Mouse (Mus musculus): ENCODE results near the gene Ssu72. TPM values are rescaled to one million over a fixed set of nuclear protein-coding genes. Genes with fewer than 3 reads are reported as not detected.
"Not testable (repeated sequence)": the region's sequence is repeated elsewhere in the genome, so short reads cannot be mapped to it uniquely, and the experiment has no call there.

Gene Ssu72
- total and polyA plus RNA-seq, 3 experiments: 43.6 to 51.7 (median 51.6) TPM

GRCm38 (mm10) chr4:155668689-155669597 is 35.7 kb upstream of the Ssu72 start, which contains the start of gene Mib2:
Mib2 (minus strand) TSS chr4:155669198.
- DNase-seq: peak; percentile 97
- peak within 1 kb of the TSS; percentile 89 for H3K4me3 ChIP-seq
- peaks cover 4% of the 10 kb centered on the region for H3K4me1 ChIP-seq (ENCODE audit: control insufficient read depth, insufficient read depth, low read length)
- WGBS: under 1% methylated on average over 73 of the region's 73 CpGs
- H3K27ac ChIP-seq: peak within 1 kb of the TSS; percentile 91
- no peaks in the 10 kb centered on the region for H3K27me3 ChIP-seq (ENCODE audit: control insufficient read depth, insufficient read depth, low read length)
- TF ChIP-seq EP300 (IDR thresholded peaks at IDR 0.05; ENCODE audit: insufficient read depth, low read depth, low read length) (peak; percentile 68; the same call in 1 of the 2 replicates), CTCF (IDR thresholded peaks at IDR 0.05) (no peak), POLR2A (IDR thresholded peaks at IDR 0.05; ENCODE audit: insufficient read depth, low read depth, low read length) (peak; percentile 23; the same call in 1 of the 2 replicates)
- no peaks in the 10 kb centered on the region for H3K36me3 ChIP-seq (ENCODE audit: control insufficient read depth, insufficient read depth, low read length)
- H3K9ac ChIP-seq (ENCODE audit: low read depth, low read length): peak within 1 kb of the TSS; percentile 88
- H3K79me2 ChIP-seq (replicated peaks; ENCODE audit: control insufficient read depth, insufficient read depth, low read length): 0 out of 2 replicates have a peak, but pooled peaks cover 2% of the 10 kb centered on the region
- intact Hi-C loops (cut with DNase I): loop anchor here (5.0 kb wide), 1 partner anchor 33 kb away; the partner anchor contains the start of gene Ssu72

DNA sequence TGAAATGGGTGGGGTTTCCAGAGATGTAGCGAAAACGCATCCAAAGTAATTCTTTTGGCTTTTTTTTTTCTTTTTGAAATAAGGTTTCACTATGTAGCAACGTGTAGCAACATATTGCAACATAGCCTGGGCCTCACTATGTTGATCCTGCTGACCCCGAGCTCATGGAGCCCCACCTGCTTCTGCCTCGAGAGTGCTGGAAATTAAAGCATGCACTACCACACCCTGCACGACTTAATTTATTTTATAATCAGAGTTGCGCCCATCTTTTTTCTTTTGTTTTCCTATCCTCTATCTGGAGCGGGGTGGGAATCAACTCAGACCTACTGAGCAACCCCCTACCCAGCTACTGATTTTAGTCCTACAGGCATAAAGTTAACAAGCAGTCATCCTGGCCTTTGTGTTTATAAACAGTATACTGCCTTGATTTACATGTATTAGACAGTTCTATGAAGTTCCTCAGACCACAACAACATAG is 35.0 kb upstream of the Ssu72 start:
- peaks cover 4% of the 10 kb centered on the region for H3K4me1 ChIP-seq (ENCODE audit: control insufficient read depth, insufficient read depth, low read length)
- 0 out of 2 replicates have a peak, but pooled peaks cover 2% of the 10 kb centered on the region for H3K79me2 ChIP-seq (replicated peaks; ENCODE audit: control insufficient read depth, insufficient read depth, low read length)
- H3K4me3 ChIP-seq: peak overlapping the region; percentile 89
- H3K27me3 ChIP-seq (ENCODE audit: control insufficient read depth, insufficient read depth, low read length): no peaks in the 10 kb centered on the region
- TF ChIP-seq EP300 (IDR thresholded peaks at IDR 0.05; ENCODE audit: insufficient read depth, low read depth, low read length): no peak
- TF ChIP-seq CTCF (IDR thresholded peaks at IDR 0.05): no peak
- TF ChIP-seq POLR2A (IDR thresholded peaks at IDR 0.05; ENCODE audit: insufficient read depth, low read depth, low read length): no peak
- under 1% methylated on average over 8 of the region's 8 CpGs for WGBS
- no peak for DNase-seq
- peak overlapping the region; percentile 17; the same call in 1 of the 2 replicates for H3K9ac ChIP-seq (ENCODE audit: low read depth, low read length)
- H3K36me3 ChIP-seq (ENCODE audit: control insufficient read depth, insufficient read depth, low read length): no peaks in the 10 kb centered on the region
- peak overlapping the region; percentile 91 for H3K27ac ChIP-seq
- intact Hi-C loops (cut with DNase I): loop anchor here (5.0 kb wide), 1 partner anchor 33 kb away; the partner anchor contains the start of gene Ssu72

GRCm38 (mm10) chr4:155670236-155670635 is 34.4 kb upstream of the Ssu72 start:
- H3K36me3 ChIP-seq (ENCODE audit: control insufficient read depth, insufficient read depth, low read length); H3K4me3 ChIP-seq; H3K9ac ChIP-seq (ENCODE audit: low read depth, low read length); H3K27me3 ChIP-seq (ENCODE audit: control insufficient read depth, insufficient read depth, low read length); DNase-seq; H3K27ac ChIP-seq; intact Hi-C loops (cut with DNase I); H3K4me1 ChIP-seq (ENCODE audit: control insufficient read depth, insufficient read depth, low read length); H3K79me2 ChIP-seq (replicated peaks; ENCODE audit: control insufficient read depth, insufficient read depth, low read length): not testable (repeated sequence)
- 87% methylated on average over 4 of the region's 4 CpGs for WGBS

DNA sequence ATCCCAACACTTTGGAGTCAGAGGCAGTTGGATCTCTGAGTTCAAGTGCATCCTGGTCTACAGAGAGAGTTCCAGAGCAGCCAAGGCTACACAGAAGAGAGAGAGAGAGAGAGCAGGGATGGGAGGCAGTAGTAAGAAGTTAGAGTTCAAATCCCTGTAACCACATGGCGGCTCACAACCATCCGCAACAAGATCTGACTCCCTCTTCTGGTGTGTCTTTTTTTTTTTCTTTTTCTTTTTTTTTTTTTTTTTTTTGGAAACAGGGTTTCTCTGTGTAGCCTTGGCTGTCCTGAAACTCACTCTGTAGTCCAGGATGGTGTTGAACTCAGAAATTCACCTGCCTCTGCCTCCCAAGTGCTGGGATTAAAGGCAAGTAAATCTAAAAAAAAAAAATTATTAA is 32.5 kb upstream of the Ssu72 start:
- no peak for DNase-seq
- Histone ChIP-seq H3K27me3 (ENCODE audit: control insufficient read depth, insufficient read depth, low read length) (no peaks in the 10 kb centered on the region), H3K4me1 (ENCODE audit: control insufficient read depth, insufficient read depth, low read length) (peaks cover 3% of the 10 kb centered on the region; the same call in 1 of the 2 replicates), H3K4me3 (no peak overlapping the region), H3K79me2 (replicated peaks; ENCODE audit: control insufficient read depth, insufficient read depth, low read length) (0 out of 2 replicates have a peak, but pooled peaks cover 2% of the 10 kb centered on the region), H3K36me3 (ENCODE audit: control insufficient read depth, insufficient read depth, low read length) (no peaks in the 10 kb centered on the region), H3K9ac (ENCODE audit: low read depth, low read length) (no peak overlapping the region), H3K27ac (no peak overlapping the region)
- TF ChIP-seq EP300 (IDR thresholded peaks at IDR 0.05; ENCODE audit: insufficient read depth, low read depth, low read length) (no peak), POLR2A (IDR thresholded peaks at IDR 0.05; ENCODE audit: insufficient read depth, low read depth, low read length) (no peak), CTCF (IDR thresholded peaks at IDR 0.05) (no peak)
- intact Hi-C loops (cut with DNase I): no loop called here
- WGBS: 57% methylated on average over 2 of the region's 2 CpGs

DNA sequence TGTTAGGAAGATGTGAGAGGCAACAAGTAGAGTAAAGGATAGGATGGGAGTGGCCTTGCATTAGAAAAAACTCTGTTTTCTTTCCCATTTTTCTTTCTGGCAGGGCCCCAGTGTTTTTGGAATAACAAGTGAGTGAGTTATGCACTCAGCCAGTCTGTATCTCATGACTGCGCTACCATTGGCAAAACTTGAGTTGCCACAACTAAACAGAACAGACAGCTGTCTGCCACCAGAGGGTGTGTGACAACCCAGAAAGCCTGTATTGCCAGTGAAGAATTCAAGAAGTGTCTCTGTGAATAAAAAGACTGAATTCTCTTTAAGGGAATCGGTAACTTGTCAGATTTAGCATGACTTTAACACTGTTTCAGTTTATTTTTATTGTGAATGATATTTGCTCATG is 28.6 kb upstream of the Ssu72 start:
- H3K79me2 ChIP-seq (replicated peaks; ENCODE audit: control insufficient read depth, insufficient read depth, low read length): no peaks in the 10 kb centered on the region
- intact Hi-C loops (cut with DNase I): no loop called here
- no peaks in the 10 kb centered on the region for H3K27me3 ChIP-seq (ENCODE audit: control insufficient read depth, insufficient read depth, low read length)
- no peaks in the 10 kb centered on the region for H3K36me3 ChIP-seq (ENCODE audit: control insufficient read depth, insufficient read depth, low read length)
- no peak overlapping the region for H3K4me3 ChIP-seq
- no peaks in the 10 kb centered on the region for H3K4me1 ChIP-seq (ENCODE audit: control insufficient read depth, insufficient read depth, low read length)
- WGBS: 51% methylated on average over 2 of the region's 2 CpGs
- no peak for DNase-seq
- no peak overlapping the region for H3K27ac ChIP-seq
- H3K9ac ChIP-seq (ENCODE audit: low read depth, low read length): no peak overlapping the region
- TF ChIP-seq EP300 (IDR thresholded peaks at IDR 0.05; ENCODE audit: insufficient read depth, low read depth, low read length) (no peak), CTCF (IDR thresholded peaks at IDR 0.05) (peak; percentile 69), POLR2A (IDR thresholded peaks at IDR 0.05; ENCODE audit: insufficient read depth, low read depth, low read length) (no peak)

DNA sequence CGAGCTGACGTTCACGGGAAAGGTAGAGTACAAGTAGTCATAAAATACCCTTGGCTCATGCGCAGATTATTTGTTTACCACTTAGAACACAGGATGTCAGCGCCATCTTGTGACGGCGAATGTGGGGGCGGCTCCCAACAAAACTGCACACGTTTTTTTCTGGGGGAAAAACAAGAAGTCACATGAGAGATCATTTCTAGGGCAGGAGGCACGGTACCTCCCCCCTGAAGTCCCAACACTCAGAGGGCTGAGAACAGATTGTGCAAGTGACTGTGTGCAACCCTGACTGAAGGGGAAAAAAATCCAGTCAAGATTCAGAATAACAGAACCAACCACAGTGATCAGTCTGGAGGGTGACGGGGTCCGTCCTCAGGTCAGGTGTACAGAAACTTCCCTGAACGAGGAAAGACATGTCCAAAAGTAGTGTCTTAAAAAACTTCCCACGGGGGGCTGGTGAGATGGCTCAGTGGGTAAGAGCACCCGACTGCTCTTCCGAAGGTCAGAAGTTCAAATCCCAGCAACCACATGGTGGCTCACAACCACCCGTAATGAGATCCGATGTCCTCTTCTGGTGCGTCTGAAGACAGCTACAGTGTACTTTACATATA is 20.8 kb upstream of the Ssu72 start:
- intact Hi-C loops (cut with DNase I); H3K36me3 ChIP-seq (ENCODE audit: control insufficient read depth, insufficient read depth, low read length); H3K27me3 ChIP-seq (ENCODE audit: control insufficient read depth, insufficient read depth, low read length); DNase-seq; H3K79me2 ChIP-seq (replicated peaks; ENCODE audit: control insufficient read depth, insufficient read depth, low read length); H3K4me1 ChIP-seq (ENCODE audit: control insufficient read depth, insufficient read depth, low read length); H3K9ac ChIP-seq (ENCODE audit: low read depth, low read length); H3K4me3 ChIP-seq; H3K27ac ChIP-seq: not testable (repeated sequence)
- WGBS: 84% methylated on average over 16 of the region's 19 CpGs

DNA sequence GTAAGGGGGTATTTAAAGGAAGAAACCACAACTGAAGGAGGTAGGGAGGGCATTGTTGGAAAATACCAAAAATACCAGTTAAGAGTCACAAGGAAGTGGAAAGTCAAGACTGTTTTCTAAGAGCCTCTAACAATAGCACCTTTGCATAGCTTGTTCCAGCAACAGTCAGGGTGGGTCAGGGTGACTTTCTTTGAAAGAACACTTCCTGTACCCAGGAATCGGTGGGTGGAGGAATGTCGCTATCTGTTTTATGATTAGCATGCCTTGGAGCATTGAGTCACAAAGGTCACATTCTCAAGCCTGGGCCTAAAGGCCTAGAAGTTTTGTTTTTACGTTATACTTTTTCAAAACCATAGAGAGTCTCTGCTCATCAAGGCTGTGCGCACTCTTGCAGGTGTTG is 16.8 kb upstream of the Ssu72 start:
- H3K4me3 ChIP-seq; H3K4me1 ChIP-seq (ENCODE audit: control insufficient read depth, insufficient read depth, low read length); DNase-seq; H3K27ac ChIP-seq; intact Hi-C loops (cut with DNase I); H3K9ac ChIP-seq (ENCODE audit: low read depth, low read length); H3K36me3 ChIP-seq (ENCODE audit: control insufficient read depth, insufficient read depth, low read length); H3K27me3 ChIP-seq (ENCODE audit: control insufficient read depth, insufficient read depth, low read length); H3K79me2 ChIP-seq (replicated peaks; ENCODE audit: control insufficient read depth, insufficient read depth, low read length): not testable (repeated sequence)
- 62% methylated on average over 4 of the region's 4 CpGs for WGBS

All from heart, adult 2 months (tissue).